Mouse (Mus musculus) MEL (cell line): ENCODE results near the gene Gm44805. TPM values are rescaled to one million over a fixed set of nuclear protein-coding genes. Genes with fewer than 3 reads are reported as not detected.

Experiments
- DNase-seq: peaks from one replicate; pipeline ENCODE4 v3.0.0; 2011; ENCODE audit warnings: low read depth, low spot score
- H3K27ac ChIP-seq: 2 replicates; pipeline ENCODE4 v1.5.1; 2012; ENCODE audit warnings: low read depth, mild to moderate bottlenecking, control low read depth, low read length, moderate library complexity; ENCODE audit not compliant: control insufficient read depth
- H3K27me3 ChIP-seq, 2 experiments: fragments of 150-350 bp in 1 of 2; sonication (generic) in 1 of 2; 2 replicates each; pipeline ENCODE4 v1.6.1; 2012; ENCODE audit warnings: low read length in 2 of 2, mild to moderate bottlenecking in 2 of 2, improper control_type of control experiment in 1 of 2, moderate library complexity in 1 of 2; ENCODE audit not compliant: insufficient read depth in 2 of 2, control insufficient read depth in 1 of 2
- H3K36me3 ChIP-seq, 2 experiments: 2 replicates each; pipeline ENCODE4 v1.6.1; 2012 to 2014; ENCODE audit warnings: low read length in 2 of 2, improper control_type of control experiment in 1 of 2, inconsistent platforms in 1 of 2, mild to moderate bottlenecking in 1 of 2; ENCODE audit not compliant: insufficient read depth in 2 of 2, control insufficient read depth in 1 of 2
- H3K4me1 ChIP-seq, 2 experiments: fragments of 150-350 bp in 1 of 2; sonication (generic) in 1 of 2; 2 replicates each; pipeline ENCODE4 v1.6.1; 2012; ENCODE audit warnings: low read length in 2 of 2, improper control_type of control experiment in 1 of 2, mild to moderate bottlenecking in 1 of 2; ENCODE audit not compliant: insufficient read depth in 2 of 2, control insufficient read depth in 1 of 2
- H3K4me3 ChIP-seq, 2 experiments: fragments of 150-350 bp in 1 of 2; sonication (generic) in 1 of 2; 2 replicates each; pipeline ENCODE4 v1.5.1; 2012; ENCODE audit warnings: low read depth in 2 of 2, low read length in 2 of 2, mild to moderate bottlenecking in 2 of 2, moderate library complexity in 2 of 2, control low read depth in 1 of 2, improper control_type of control experiment in 1 of 2; ENCODE audit not compliant: control insufficient read depth in 1 of 2, insufficient read depth in 1 of 2
- H3K79me2 ChIP-seq: 2 replicates; pipeline ENCODE4 v1.6.1; 2012; ENCODE audit warnings: mild to moderate bottlenecking, low read length, moderate library complexity; ENCODE audit not compliant: control insufficient read depth, poor library complexity, insufficient read depth
- H3K9ac ChIP-seq: 2 replicates; pipeline ENCODE4 v1.6.1; 2012; ENCODE audit warnings: low read depth, mild to moderate bottlenecking, control low read depth, low read length, moderate library complexity; ENCODE audit not compliant: control insufficient read depth, poor library complexity, severe bottlenecking
- H3K9me3 ChIP-seq: fragments of 150-350 bp; sonication (generic); replicated peaks from 2 replicates; pipeline ENCODE4 v1.6.1; 2012; ENCODE audit warnings: mild to moderate bottlenecking, low read length, improper control_type of control experiment, moderate library complexity; ENCODE audit not compliant: insufficient read depth
- CTCF ChIP-seq, 3 experiments: IDR thresholded peaks in 2 of 3; conservative IDR thresholded peaks in 1 of 3; 2 replicates each; pipeline ENCODE4 v1.5.1; 2011 to 2012; ENCODE audit warnings: low read length in 3 of 3, low read depth in 2 of 3, mild to moderate bottlenecking in 2 of 3, improper control_type of control experiment in 1 of 3, inconsistent platforms in 1 of 3, mixed read lengths in 1 of 3, moderate library complexity in 1 of 3; ENCODE audit not compliant: control insufficient read depth in 1 of 3, insufficient read depth in 1 of 3, poor library complexity in 1 of 3, severe bottlenecking in 1 of 3
- E2F4 ChIP-seq: IDR thresholded peaks from 2 replicates; pipeline ENCODE4 v1.6.1; 2011; ENCODE audit warnings: low read depth, low read length, improper control_type of control experiment, borderline replicate concordance
- ELF1 ChIP-seq: IDR thresholded peaks from 2 replicates; pipeline ENCODE4 v1.6.1; 2014; ENCODE audit warnings: low read depth, mild to moderate bottlenecking, inconsistent platforms, low read length, improper control_type of control experiment, moderate library complexity
- EP300 ChIP-seq, 2 experiments: IDR thresholded peaks; 2 replicates each; pipeline ENCODE4 v1.6.1; 2011; ENCODE audit warnings: improper control_type of control experiment in 2 of 2, low read length in 2 of 2, low read depth in 1 of 2, mild to moderate bottlenecking in 1 of 2
- ETS1 ChIP-seq: IDR thresholded peaks from 2 replicates; pipeline ENCODE4 v1.6.1; 2012; ENCODE audit warnings: low read depth, mild to moderate bottlenecking, inconsistent platforms, low read length, improper control_type of control experiment, moderate library complexity
- GABPA ChIP-seq: IDR thresholded peaks from 2 replicates; pipeline ENCODE4 v1.6.1; 2012; ENCODE audit warnings: low read depth, mild to moderate bottlenecking, inconsistent platforms, low read length, improper control_type of control experiment, moderate library complexity
- JUND ChIP-seq: IDR thresholded peaks from 2 replicates; pipeline ENCODE4 v1.6.1; 2011; ENCODE audit warnings: low read depth, mild to moderate bottlenecking, improper control_type of control experiment, low read length
- KAT2A ChIP-seq: conservative IDR thresholded peaks from 2 replicates; pipeline ENCODE4 v1.6.1; 2012; ENCODE audit warnings: low read depth, low read length, improper control_type of control experiment, inconsistent platforms
- MAX ChIP-seq: IDR thresholded peaks from 2 replicates; pipeline ENCODE4 v1.6.1; 2011; ENCODE audit warnings: low read length, improper control_type of control experiment
- MXI1 ChIP-seq: IDR thresholded peaks from 2 replicates; pipeline ENCODE4 v1.6.1; 2011; ENCODE audit warnings: mild to moderate bottlenecking, low read depth, low read length, improper control_type of control experiment
- MYB ChIP-seq: IDR thresholded peaks from 2 replicates; pipeline ENCODE4 v1.6.1; 2011; ENCODE audit warnings: mild to moderate bottlenecking, low read depth, low read length, improper control_type of control experiment
- NELFE ChIP-seq: IDR thresholded peaks from 2 replicates; pipeline ENCODE4 v1.6.1; 2011; ENCODE audit warnings: low read depth, low read length, improper control_type of control experiment
- NRF1 ChIP-seq: IDR thresholded peaks from 2 replicates; pipeline ENCODE4 v1.6.1; 2014; ENCODE audit warnings: low read depth, mild to moderate bottlenecking, inconsistent platforms, low read length, improper control_type of control experiment, moderate library complexity; ENCODE audit not compliant: poor library complexity, insufficient read depth, severe bottlenecking
- RAD21 ChIP-seq: IDR thresholded peaks from 2 replicates; pipeline ENCODE4 v1.6.1; 2011; ENCODE audit warnings: mild to moderate bottlenecking, low read depth, low read length, improper control_type of control experiment
- RCOR1 ChIP-seq: IDR thresholded peaks from 2 replicates; pipeline ENCODE4 v1.6.1; 2012; ENCODE audit warnings: low read depth, mild to moderate bottlenecking, inconsistent platforms, low read length, improper control_type of control experiment
- SIN3A ChIP-seq: IDR thresholded peaks from 2 replicates; pipeline ENCODE4 v1.6.1; 2012; ENCODE audit warnings: low read length, improper control_type of control experiment, inconsistent platforms
- TBP ChIP-seq: IDR thresholded peaks from 2 replicates; pipeline ENCODE4 v1.8.0; 2011; ENCODE audit warnings: low read depth, low read length, improper control_type of control experiment
- TCF12 ChIP-seq: IDR thresholded peaks from 2 replicates; pipeline ENCODE4 v1.6.1; 2014; ENCODE audit warnings: low read depth, mild to moderate bottlenecking, inconsistent platforms, low read length, improper control_type of control experiment, moderate library complexity
- UBTF ChIP-seq: IDR thresholded peaks from 2 replicates; pipeline ENCODE4 v1.6.1; 2012; ENCODE audit warnings: low read depth, mild to moderate bottlenecking, inconsistent platforms, low read length, improper control_type of control experiment, moderate library complexity, borderline replicate concordance; ENCODE audit not compliant: insufficient read depth
- USF1 ChIP-seq: IDR thresholded peaks from 2 replicates; pipeline ENCODE4 v1.6.1; 2014; ENCODE audit warnings: low read depth, mild to moderate bottlenecking, inconsistent platforms, low read length, improper control_type of control experiment, moderate library complexity
- USF2 ChIP-seq, 2 experiments: IDR thresholded peaks; 2 replicates each; pipeline ENCODE4 v1.6.1; 2011 to 2012; ENCODE audit warnings: improper control_type of control experiment in 2 of 2, low read length in 2 of 2, borderline replicate concordance in 1 of 2, inconsistent platforms in 1 of 2, low read depth in 1 of 2, mild to moderate bottlenecking in 1 of 2; ENCODE audit not compliant: insufficient read depth in 1 of 2
- ZC3H11A ChIP-seq: IDR thresholded peaks from 2 replicates; pipeline ENCODE4 v1.6.1; 2012; ENCODE audit warnings: low read depth, mild to moderate bottlenecking, inconsistent platforms, low read length, improper control_type of control experiment
- ZMIZ1 ChIP-seq: IDR thresholded peaks from 2 replicates; pipeline ENCODE4 v1.6.1; 2012; ENCODE audit warnings: low read depth, mild to moderate bottlenecking, inconsistent platforms, low read length, improper control_type of control experiment, moderate library complexity
- ZNF384 ChIP-seq: IDR thresholded peaks from 2 replicates; pipeline ENCODE4 v1.6.1; 2012; ENCODE audit warnings: low read depth, mild to moderate bottlenecking, inconsistent platforms, low read length, improper control_type of control experiment
- polyA plus RNA-seq, 2 experiments: library from polyadenylated mRNA; stranded (reverse) in 1 of 2; unstranded in 1 of 2; fragments of >175 nt in 1 of 2; fragments of >200 nt in 1 of 2; gene quantifications; 2 replicates each; pipeline versions ENCODE4 v1.2.1 to v1.2.4; 2012; ENCODE audit warnings: low replicate concordance in 2 of 2, low read depth in 1 of 2; ENCODE audit not compliant: insufficient read length in 2 of 2, insufficient read depth in 1 of 2, missing spikeins in 1 of 2
- total RNA-seq: library from RNA; depleted of rRNA; stranded (reverse); fragments of 300-350 nt; gene quantifications from 2 replicates; pipeline ENCODE4 v1.2.3, GENCODE M21; 2012

Gene Gm44805
- total and polyA plus RNA-seq, 3 experiments = not detected

DNA sequence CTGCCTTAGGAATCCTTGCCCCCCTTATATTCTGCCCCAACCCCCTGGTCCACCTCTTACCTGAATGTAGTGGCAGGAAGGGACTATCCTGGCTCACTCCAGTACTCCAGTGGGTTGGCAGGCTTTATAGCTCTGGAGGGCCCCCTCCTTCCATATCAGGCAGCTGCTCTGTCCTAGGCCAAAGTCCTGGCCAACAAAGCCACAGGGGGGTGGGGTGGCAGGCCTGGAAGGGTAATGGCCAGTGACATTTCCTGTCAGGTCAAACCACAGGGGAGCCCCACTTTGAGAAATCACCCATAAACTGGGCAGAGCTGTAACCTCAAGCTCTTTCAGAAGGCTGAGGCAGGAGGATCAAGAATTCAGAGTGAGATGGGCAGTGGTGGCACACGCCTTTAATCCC lies 4.6 kb downstream of the Gm44805 start:
- no peak for DNase-seq
- no peaks in the 10 kb centered on the region for H3K79me2 ChIP-seq
- H3K9ac ChIP-seq = no peak overlapping the region
- H3K27ac ChIP-seq = no peak overlapping the region
- H3K36me3 ChIP-seq = no peaks in the 10 kb centered on the region
- no peaks in the 10 kb centered on the region for H3K27me3 ChIP-seq
- H3K4me3 ChIP-seq = no peak overlapping the region
- H3K9me3 ChIP-seq = no peaks in the 10 kb centered on the region
- H3K4me1 ChIP-seq = no peaks in the 10 kb centered on the region; a peak in 1 of 4 replicates
- no peak for TF ChIP-seq ZNF384
- no peak for TF ChIP-seq UBTF
- TF ChIP-seq TBP = no peak
- TF ChIP-seq NELFE = no peak
- TF ChIP-seq ETS1 = no peak
- TF ChIP-seq MYB = no peak
- TF ChIP-seq SIN3A = no peak
- TF ChIP-seq JUND = no peak
- no peak for TF ChIP-seq CTCF (IDR thresholded peaks at IDR 0.05 in 2 of 3, conservative IDR thresholded peaks at IDR 0.05 in 1 of 3; ENCODE audit: control insufficient read depth in 1 of 3, insufficient read depth in 1 of 3, low read depth in 2 of 3, low read length in 3 of 3, poor library complexity in 1 of 3, severe bottlenecking in 1 of 3)
- TF ChIP-seq ZMIZ1 = no peak

DNA sequence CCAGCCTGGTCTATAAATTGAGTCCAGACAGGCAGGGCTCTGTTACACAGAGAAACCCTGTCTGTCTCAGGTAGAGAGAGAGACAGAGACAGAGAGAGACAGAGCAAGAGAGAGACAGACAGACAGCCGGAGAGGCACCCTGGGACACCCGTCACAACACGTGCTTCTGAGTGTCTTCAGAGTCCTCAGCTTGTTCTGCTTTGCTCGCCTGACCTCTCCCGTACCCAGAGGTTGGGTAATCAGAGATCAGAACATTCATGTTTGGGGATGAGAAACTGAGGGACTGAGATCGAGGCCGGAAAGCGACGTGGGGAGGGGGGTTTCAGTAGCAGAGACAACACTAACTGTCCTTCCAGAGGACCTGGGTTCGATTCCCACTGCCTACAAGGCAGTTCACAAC lies 5.4 kb downstream of the Gm44805 start:
- Histone ChIP-seq H3K27ac (no peak overlapping the region), H3K4me1 (no peaks in the 10 kb centered on the region; a peak in 1 of 4 replicates), H3K36me3 (no peaks in the 10 kb centered on the region), H3K79me2 (no peaks in the 10 kb centered on the region), H3K4me3 (no peak overlapping the region), H3K27me3 (no peaks in the 10 kb centered on the region), H3K9ac (no peak overlapping the region), H3K9me3 (no peaks in the 10 kb centered on the region)
- TF ChIP-seq MAX (no peak), KAT2A (no peak), JUND (no peak), TCF12 (no peak), UBTF (no peak), ZNF384 (no peak), SIN3A (no peak)
- DNase-seq = no peak

- H3K4me1 ChIP-seq = peaks cover 0 to 4% of the 10 kb centered on the region in 2 experiments; a peak in 2 of 4 replicates
- no peak overlapping the region for H3K9ac ChIP-seq
- H3K4me3 ChIP-seq = no peak overlapping the region
- no peaks in the 10 kb centered on the region for H3K27me3 ChIP-seq
- no peak for DNase-seq
- H3K36me3 ChIP-seq = no peaks in the 10 kb centered on the region; a peak in 1 of 4 replicates
- H3K27ac ChIP-seq = no peak overlapping the region
- H3K79me2 ChIP-seq = no peaks in the 10 kb centered on the region
- H3K9me3 ChIP-seq = no peaks in the 10 kb centered on the region
- TF ChIP-seq NRF1 (no peak), MAX (no peak), EP300 (IDR thresholded peaks at IDR 0.05; ENCODE audit: low read depth in 1 of 2, low read length in 2 of 2) (no peak), GABPA (no peak), CTCF (IDR thresholded peaks at IDR 0.05 in 2 of 3, conservative IDR thresholded peaks at IDR 0.05 in 1 of 3; ENCODE audit: control insufficient read depth in 1 of 3, insufficient read depth in 1 of 3, low read depth in 2 of 3, low read length in 3 of 3, poor library complexity in 1 of 3, severe bottlenecking in 1 of 3) (no peak), ELF1 (no peak), USF1 (no peak), ETS1 (no peak), RAD21 (no peak), RCOR1 (no peak), ZC3H11A (no peak), MXI1 (no peak), ZNF384 (no peak), E2F4 (no peak), USF2 (IDR thresholded peaks at IDR 0.05; ENCODE audit: borderline replicate concordance in 1 of 2, insufficient read depth in 1 of 2, low read depth in 1 of 2, low read length in 2 of 2) (no peak)
- TF ChIP-seq, all 39 proteins: peak for 0
These were observed 8.0 kb downstream of the Gm44805 start for GRCm38 (mm10) chr7:19673083-19673699.
